Mouse (Mus musculus): Measurements from ENCODE around the gene Trappc6b.
"Not testable (repeated sequence)": the region's sequence is repeated elsewhere in the genome, so short reads cannot be mapped to it uniquely, and the experiment has no call there.

The Trappc6b gene

DNA sequence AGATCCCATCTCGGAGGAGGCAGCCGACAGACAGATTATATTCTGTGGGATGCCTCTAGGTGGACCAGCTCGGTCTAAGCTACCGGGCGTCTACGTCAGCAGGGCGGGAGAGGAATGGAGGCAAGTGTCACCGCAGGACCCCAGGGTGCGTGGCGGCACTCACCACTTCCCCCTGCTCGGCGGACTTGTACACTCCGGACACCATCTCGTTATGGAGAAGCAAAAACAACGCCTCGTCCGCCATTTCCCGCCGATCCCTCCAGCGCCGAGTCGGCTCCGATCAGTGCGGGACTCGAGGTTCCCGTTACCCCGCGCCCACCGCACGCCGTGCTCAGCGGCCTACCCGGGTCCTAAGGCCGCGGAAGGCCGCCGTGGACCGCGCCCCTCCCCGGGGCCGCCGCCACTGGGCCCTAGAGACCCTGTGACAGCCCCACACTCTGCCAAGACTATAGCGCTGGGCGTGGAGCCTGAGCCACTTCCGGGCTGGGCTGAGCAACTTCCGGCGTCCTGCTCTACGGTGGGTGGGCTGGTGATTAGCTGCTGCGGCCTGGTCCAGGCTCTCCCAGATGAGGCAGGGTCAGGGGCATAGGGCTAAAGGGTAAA is at the start of gene Trappc6b:
Trappc6b (minus strand) TSS at position 480 of the 603 bp plus-strand sequence.
- DNase-seq (ENCODE audit: low spot score), result peak; percentile 87

DNA sequence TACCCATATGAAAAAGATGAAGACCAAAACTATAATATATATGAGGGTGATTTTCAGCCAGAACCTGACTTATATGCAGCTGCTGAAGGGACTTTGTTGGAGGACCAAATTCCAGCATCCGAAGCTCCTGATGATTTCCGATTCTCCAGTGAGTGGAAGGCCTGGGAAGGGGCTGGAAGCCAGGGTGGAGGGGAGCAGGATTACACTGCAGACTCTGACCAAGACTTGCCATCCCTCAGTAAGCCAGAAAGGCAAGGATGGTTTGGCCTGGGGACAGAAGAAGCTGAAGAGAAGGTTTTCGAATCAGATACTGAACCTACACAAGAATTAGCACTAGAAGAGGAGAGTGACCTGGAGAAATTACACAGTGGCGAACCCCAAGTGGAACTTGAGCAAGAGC is 46.7 kb upstream of the Trappc6b start:
- no peak for DNase-seq (ENCODE audit: low spot score)

DNA sequence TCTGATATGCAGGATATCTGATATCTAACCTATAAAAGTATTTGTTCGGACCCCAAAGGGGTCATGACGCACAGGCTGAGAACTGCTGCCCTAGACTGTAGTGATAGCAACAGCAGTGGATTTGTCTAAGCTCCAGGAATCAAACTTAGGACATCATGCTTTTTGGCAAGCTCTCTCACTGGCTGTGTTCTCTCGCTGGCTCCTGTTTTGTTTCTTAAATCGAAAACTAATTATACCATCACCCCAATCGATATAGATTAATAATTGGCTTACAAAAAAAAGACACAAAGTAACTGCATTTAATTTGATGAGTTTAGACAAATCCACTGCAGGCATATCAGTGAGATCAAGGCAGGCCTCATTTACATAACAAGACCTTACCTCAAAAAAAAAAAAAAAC is 45.2 kb upstream of the Trappc6b start:
- DNase-seq (ENCODE audit: low spot score), result no peak

DNA sequence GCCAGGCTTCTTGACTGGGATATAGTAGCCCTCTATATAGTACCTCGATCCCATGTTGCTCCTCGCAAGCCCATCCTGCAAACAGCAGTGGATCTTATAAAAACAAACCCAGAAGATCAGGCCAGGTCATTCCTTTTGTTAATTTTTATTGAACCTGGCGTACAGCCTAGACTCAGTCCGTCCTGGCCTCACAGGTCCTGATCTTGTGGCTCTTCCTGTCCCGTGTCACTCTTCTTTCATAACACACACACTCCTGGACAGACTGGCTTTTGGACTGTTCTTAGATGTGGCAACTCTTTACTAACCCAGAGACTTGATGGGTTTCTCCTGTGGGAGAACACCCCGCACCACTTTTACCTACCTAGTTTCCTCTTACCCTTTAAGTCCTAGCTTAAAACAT is 44.6 kb upstream of the Trappc6b start:
- no peak for DNase-seq (ENCODE audit: low spot score)

DNA sequence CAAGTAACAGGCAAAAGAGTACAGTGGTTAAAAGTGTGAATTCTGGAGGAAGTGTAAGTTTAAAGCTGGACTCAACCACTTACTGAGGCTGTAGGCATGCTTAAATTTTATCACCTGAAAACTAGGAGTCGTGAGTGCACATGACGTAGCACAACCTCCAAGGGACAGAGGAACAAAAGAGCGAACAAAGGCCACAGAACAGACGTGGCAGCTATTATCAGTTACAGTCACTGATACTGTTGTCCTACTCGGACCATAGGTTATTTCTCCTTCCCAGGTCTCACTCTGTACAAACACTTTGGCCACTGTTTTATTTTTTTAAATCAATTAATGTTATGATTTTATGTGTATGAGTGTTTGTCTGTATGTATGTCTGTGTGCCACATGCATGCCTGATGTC is 43.5 kb upstream of the Trappc6b start:
- no peak for DNase-seq (ENCODE audit: low spot score)

DNA sequence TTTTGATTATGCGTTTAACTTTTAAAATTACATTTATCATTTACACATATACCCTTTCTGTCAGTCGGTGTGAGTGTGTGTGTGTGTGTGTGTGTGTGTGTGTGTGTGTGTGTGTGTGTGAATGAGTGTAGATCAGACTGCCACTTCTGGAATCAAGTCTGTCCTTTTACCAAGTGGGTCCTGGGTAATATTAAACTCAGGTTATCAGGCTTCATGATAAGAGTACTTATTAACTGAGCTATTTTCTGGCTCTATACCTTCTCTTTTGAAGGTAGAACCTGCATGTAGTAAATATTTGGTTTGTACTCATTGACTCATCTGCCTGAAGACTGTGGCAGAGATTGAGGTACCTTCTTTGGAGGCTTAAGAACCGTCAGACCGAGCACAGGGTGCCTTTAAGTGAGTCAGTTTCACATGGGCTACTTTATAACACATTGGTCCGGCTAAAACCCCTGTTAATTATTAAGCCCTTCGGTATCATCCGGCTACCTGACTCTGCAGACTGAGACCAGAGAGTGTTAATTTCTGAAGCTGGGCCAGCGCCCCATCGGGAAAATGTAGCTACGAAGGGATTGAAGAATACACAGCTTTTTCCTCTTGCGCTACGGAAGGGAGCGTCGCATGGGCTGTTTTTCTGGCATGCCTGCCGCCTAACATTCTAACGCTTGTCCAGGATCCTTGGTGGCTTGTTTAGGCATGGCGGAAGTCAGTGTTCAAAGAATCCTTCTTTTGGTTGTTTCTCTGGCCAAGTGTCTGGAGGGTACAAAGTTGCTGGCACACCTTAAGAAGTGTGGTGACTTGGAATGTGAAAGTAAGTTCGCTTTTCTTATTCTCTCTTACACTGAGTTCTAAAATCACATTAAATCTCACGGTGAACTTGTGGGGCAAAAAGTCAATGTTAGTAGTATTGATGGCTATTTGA is 34.1 kb upstream of the Trappc6b start, which contains the start of gene Mia2:
Mia2 (plus strand) TSS at position 696 of the 922 bp plus-strand sequence.
- peak; percentile 10 for DNase-seq (ENCODE audit: low spot score)

DNA sequence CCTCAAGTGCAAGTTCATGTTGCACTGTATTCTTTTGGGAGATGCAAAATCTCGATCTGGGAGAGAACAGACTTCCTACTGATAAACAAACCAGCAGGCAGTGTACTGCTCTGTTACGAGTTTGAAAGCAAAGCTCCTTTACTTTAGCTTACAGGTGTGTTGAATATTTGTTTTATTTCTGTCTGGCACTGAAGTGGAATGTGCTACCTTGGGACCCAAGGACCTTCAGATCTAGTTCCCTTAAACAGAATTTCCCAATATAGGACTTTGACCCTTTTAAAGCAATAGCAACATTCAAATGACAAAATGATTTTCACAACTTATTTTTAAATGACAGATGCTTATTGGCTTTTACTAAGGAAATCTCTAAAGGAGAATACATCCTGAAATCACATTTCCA is 32.3 kb upstream of the Trappc6b start:
- no peak for DNase-seq (ENCODE audit: low spot score)

DNA sequence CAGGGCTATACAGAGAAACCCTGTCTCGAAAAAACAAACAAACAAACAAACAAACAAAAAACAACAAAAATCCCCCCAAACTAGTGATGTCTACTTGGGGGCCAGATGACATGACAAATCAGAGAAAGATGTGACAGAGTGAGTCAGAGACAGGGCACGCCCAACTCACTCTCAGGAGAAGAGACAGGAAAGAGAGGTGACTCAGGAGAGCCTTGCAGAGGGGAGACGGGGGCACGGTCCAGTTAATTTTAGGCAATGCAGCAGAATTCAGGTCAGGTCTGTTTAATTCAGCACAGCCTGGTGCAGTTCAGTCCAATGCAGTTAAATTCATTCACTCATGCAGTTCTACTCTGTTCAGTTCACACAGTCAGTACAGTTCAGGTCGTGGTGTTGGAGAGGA is 24.9 kb upstream of the Trappc6b start:
- DNase-seq (ENCODE audit: low spot score), result no peak

DNA sequence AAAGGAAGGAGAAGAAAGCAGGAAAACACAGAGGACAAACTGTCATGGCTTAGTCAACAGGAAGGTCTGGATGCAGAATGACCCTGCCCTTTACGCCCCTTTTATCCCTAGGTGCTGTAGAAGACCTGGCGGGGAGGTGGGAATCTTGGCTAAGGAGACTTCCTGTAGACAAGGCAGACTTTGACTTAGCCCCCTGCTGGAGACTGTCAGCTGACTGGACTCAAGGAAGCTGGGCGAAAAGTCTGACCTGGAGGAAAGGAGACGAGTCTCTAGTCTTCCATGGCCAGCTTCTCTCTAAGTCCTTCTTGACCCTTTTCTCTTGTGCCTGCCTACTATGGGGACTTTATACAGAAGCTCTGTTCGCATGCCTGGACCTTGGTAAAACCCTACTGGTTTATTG is 23.2 kb upstream of the Trappc6b start:
- DNase-seq (ENCODE audit: low spot score), result no peak

DNA sequence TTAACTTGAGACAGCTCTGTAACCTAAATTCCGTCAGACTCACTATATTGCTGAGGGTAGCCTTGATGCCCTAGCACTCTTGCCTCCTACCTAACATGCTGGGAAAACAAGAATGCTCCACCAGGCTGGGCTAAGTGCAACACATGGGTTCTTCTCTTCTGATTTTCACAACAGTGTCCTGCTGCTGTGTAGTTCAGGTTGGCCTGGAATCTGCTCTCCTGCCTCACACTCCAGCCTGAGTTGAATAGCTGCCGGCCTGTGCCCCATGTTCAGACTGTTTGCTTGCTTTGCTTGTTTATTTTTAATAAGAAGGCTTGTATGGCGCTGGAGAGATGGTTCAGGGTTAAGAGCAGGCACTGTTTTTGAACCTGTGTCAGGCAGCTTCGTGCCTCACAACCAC is 19.2 kb upstream of the Trappc6b start:
- DNase-seq (ENCODE audit: low spot score), result no peak

DNA sequence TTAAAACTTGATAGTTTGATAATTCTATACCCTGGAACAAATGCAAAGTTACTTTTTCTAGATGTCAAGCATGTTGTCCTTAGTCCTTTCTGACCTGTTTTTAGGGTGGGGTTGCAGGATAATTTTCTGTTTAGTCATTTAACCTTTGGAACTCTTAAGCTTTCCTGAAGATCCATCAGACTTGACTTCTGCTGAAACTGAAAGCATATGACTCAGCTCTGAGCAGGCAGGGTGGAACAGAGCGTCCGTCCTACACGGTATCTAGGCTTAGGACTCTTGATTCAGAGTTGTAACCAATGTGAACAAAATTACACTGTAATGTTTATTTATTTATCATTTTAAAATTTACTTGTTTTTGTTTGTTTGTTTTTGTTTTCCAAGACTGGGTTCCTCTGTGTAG is 16.6 kb upstream of the Trappc6b start:
- no peak for DNase-seq (ENCODE audit: low spot score)

DNA sequence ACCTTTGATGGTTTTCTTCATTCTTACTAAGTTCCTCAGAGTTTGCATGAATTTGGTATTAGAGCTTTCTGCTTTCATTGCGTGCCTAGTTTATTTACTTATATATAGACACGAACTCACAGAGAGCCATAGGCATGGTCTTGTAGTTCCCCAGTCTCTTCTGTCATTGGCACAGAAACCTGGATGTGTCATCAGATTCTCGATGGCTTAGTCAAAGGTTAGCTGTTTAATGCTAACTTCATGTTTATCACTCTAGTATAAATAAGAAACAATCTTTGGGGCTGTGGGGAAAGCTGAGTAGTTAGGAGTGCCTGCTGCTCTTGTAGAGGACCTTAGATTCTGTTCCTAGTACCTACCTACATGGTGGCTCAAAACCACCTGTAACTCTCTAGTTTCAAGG is 15.7 kb upstream of the Trappc6b start:
- no peak for DNase-seq (ENCODE audit: low spot score)

DNA sequence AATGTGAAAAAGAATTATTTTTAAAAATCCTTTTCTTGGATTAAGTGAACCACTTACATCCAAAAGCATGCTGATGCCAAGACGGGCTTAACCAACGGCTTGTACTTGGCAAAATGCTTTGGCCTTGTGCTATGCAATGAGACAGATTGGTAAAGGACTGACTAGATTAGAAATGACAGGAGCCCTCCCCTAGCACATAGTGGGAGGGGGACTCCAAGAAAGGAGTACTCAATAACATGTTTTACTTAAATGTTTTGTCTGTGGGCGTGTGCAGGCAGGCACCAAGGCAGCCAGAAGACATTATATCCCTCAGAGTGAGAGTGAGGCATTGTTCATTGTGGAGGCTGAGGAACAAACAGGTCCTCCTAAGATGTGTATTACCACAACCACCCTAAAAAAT is 12.8 kb upstream of the Trappc6b start:
- no peak for DNase-seq (ENCODE audit: low spot score)

DNA sequence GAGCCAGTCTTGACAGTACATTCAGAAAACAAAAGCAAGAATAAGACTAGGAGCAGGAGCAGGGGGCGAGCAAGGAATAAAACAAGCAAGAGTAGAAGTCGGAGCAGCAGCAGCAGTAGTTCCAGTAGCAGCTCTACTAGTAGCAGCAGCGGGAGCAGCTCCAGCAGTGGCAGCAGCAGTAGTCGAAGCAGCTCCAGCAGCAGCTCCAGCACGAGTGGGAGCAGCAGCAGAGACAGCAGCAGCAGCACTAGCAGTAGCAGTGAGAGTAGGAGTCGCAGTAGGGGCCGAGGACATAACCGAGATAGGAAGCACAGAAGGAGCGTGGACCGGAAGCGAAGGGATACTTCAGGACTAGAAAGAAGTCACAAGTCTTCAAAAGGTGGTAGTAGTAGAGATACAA is 11.0 kb upstream of the Trappc6b start:
- DNase-seq (ENCODE audit: low spot score), result no peak

DNA sequence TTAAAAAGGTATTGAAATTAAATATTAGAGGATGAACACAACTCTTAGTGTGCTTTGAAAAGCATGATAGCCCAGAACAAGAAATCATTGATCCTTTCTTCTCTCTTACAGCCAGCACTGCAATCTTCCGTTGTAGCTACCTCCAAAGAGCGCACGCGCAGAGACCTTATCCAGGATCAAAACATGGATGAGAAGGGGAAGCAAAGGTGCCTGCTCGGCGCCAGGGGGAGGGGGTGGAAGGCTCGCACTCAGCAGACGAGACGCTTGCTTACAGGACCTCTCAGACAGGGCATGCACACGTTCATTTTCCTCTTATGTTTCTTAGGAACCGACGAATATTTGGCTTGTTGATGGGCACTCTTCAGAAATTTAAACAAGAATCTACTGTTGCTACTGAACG is 7.5 kb upstream of the Trappc6b start:
- DNase-seq (ENCODE audit: low spot score), result no peak

DNA sequence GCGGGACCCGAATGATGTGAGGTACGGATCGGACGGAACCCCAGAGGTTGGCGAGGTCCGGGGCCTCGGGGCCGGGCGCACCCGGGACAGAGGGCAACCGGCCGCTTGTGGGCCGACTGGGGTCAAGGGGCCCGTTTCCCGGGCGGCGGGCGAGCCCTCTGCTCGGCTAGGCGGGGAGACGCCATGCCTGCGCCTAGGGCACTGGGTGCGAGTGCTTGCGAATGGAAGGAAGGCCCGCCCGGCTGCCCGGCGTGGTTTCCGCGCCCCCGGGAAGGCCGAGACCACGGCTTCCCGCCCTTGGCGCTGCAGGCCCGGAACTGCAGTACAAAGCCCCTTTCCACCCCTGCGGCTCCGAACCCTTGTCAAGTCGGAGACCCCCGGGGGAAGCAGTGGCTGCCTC is 5.8 kb upstream of the Trappc6b start:
- peak; percentile 2 for DNase-seq (ENCODE audit: low spot score)

DNA sequence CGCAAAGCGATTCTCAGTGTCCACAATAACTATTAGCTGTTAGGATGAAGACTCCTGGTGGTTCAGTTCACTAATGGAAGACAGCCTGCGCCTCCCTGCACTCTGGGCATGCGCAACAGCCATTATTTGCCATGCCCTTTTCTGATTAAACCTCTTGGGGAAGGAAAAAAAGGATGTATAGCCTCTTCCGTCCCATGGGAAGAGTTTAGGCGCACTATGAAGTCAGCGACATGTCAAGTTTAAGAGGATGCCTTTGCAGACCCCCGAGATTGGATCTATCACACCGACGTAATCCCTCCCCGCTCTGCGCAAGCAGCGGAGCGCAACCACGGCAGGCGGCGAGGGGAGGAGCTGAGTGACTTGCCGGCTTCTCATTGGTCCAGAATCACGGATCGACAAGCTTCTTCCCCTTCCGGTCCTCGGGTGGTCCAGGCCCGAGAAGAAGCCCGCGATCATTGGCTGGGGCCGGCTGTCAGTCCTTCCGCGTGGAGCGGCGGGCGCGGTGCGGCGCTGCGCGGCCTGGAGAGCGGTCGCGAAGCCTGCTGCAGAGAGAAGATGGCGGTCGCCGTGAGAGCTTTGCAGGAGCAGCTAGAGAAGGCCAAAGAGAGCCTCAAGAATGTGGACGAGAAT is 5.3 kb upstream of the Trappc6b start, which contains the start of gene Pnn:
Pnn (plus strand) TSS at position 437 of the 630 bp plus-strand sequence.
- DNase-seq (ENCODE audit: low spot score), result peak; percentile 98

DNA sequence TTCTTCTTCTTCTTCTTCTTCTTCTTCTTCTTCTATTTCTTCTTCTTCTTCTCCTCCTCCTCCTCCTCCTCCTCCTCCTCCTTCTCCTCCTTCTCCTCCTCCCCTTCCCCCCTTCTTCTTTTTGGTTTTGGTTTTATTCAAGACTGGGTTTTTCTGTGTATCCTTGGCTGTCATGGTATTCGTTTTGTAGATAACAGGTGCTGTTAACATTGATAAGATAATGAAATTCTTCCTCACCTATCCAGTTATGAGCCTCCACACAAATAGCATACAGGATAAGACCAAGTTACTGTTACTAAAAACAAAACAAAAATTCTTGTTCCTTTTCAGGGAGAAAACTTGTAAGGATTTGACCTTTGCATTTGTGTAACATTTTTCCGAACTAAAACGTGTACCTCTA is 4.5 kb upstream of the Trappc6b start:
- DNase-seq (ENCODE audit: low spot score), result no peak

DNA sequence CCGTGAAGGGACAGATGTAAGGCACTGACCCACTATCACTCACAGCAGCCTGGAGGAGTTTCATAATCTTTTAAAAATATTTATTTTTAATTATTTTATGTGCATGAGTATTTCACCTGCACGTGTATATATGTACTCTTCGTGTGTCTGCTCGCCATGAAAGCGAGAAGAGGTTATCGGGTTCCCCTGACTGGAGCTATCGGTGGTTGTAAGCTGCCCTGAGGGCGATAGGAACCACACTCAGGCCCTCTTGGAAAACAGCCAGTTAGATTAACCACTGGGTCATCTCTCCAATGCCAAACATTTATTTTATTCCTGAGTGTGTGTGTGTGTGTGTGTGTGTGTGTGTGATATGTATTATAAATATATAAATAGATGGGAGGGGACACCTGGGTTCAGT is 3.6 kb upstream of the Trappc6b start:
- DNase-seq (ENCODE audit: low spot score), result no peak

DNA sequence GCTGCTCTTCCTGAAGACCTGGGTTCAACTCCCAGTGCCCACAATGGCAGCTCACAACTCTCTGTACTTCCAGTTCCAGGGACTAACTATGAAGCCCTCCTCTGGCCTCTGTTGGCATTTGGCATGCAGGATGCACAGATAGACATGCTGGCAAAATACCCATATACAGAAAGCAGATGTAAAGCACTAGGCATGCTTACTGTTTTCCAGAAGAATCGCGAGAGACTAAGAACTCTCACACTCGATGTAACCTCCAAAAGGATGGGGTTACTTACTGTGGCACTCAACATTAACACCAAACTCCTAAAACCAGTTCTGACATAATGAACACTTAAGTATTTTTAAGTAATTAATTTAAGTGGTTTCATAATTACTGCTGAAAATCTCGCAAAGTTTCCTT is 950 bp downstream of the Trappc6b start:
- no peak for DNase-seq (ENCODE audit: low spot score)

DNA sequence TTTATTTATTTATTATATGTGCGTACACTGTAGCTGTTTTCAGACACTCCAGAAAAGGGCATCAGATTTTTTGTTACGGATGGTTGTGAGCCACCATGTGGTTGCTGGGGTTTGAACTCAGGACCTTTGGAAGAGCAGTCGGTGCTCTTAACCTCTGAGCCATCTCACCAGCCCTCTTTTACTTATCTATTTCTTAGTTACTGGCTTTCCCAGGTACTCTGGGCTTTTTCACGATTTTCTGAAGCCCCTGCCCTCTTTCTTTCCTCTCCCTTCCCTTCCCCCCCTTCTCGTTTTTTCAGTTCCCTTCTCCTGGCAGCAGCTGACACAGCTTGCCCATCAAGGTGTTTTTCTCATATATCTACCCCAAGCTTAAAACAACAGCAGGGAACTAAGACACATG is 3.0 kb downstream of the Trappc6b start:
- not testable (repeated sequence) for DNase-seq (ENCODE audit: low spot score)

DNA sequence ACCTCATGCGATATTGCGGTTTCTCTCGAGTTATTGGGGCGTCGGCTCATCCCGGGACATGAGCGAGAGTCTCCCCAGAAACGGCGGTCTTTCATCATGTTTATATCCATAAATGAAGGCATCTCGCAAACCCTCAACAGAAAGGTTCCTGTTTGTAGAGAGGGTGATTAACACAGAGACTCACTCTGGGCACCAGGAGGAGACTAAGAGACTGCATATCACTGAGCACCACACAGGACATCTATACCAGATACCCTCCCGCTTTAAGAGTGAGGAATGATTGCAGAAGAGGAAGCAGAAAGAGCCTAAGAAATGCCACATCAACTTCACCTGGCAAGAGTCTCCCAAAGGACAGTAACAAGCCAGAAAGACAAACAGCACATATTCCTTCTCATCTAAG is 5.0 kb downstream of the Trappc6b start:
- DNase-seq (ENCODE audit: low spot score), result no peak
